Mouse (Mus musculus): ENCODE data around the gene Dynlt1a.
"Not testable (repeated sequence)": the region's sequence is repeated elsewhere in the genome, so short reads cannot be mapped to it uniquely, and the experiment has no call there.

DNA sequence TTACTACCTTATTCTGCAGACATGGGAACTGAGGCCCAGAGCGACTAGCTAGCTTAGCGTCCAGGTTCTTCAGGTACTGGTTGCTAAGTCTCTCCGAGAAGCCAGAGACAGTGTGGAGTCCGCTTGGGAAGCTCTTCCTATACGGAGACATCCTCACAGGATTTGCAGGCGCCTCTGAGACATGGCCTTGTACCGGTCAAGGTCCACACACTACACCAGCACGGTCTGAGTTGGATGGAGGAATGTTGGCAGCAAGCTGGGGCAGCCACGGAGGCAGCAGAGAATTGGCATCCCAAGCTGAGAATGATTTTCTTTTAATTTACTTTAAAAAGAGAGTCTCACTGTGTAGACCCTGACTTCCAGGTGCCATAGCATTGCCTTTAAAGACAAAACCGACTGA lies 34.2 kb downstream of the Dynlt1a start:
- not testable (repeated sequence) for TF ChIP-seq EP300, CTCF (IDR thresholded peaks at IDR 0.05; ENCODE audit: low read depth)
